Mouse (Mus musculus): ENCODE results near the gene Slc17a4.

The Slc17a4 gene

DNA sequence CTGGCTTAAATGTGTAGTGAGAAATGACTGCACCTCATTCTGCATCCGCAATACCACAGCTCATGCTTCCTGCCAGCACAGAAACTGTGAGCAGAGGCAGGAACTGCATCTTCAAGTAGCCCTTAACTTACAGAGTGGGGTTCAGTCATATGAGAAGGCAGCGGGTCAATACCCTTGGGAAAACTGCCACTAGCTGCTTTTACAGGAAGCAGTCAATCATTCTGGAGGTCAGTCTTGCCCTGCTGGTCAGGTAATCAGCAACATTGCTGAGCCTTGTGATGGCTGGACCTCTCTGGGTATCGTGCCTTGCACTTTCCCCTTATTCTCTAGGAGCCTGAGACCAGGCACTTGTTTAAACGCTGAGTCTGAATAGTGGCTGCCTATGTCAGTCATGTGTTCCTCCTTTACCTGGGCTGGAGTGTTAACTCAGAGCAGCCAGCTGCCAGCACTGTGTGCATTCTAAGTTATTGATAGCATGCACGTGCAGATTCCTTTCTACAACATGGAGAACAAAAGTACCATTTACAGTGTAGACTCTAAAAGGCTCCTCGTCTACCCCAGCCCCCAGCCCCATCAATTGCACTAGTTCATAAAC lies 25.7 kb downstream of the Slc17a4 start:
- DNase-seq, result no peak

DNA sequence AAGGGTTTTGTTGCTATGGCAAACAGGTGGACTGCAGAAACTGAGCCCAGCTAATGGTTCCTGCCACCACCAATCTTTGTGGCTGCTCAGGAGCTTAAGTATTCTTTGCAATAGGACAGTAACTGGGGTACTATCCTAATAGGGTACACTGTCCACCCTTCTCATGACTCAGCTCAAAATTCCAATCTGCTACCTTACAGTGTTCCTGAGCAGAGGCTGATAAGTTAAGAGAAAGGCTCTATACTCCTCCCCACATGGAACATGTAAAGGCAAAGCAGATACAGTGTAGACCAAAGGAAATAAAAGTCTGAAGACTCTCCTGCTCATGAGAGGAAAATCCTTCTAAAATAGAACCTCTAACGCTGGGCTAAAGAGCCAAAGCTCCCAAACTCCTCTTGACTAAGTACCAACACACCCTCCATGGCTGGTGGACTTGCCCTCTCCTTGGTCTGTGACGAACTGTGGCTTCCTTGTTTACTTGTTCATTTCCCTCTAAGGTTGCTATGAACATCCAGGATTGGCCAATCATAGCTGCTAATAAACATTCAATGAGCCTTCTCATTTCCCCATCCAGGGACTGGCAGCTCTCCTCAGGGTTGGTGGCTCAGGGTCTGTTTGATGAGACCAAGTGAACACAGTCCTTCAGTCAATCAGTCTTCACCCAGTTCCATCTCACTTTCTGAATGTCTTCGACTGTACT lies 27.6 kb downstream of the Slc17a4 start:
- DNase-seq, result no peak

DNA sequence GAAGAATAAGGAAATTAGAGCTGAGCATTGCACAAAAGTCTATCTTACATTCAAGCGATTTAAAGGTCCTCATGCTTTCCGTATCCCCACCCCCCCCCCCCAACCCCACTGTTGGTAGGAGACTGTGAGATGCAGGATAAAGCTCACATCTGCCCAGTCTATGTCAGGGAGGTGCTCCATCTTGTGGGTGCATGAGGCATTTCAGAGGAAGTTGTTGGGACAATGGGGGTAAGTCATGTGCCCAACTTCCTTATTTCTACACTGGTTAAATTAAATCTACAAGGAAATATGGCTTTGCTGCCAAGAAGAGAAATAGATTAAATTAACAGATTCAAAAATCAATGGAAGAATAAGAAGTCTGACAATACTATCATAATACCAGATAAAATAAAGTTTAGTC lies 29.3 kb downstream of the Slc17a4 start:
- no peak for DNase-seq

DNA sequence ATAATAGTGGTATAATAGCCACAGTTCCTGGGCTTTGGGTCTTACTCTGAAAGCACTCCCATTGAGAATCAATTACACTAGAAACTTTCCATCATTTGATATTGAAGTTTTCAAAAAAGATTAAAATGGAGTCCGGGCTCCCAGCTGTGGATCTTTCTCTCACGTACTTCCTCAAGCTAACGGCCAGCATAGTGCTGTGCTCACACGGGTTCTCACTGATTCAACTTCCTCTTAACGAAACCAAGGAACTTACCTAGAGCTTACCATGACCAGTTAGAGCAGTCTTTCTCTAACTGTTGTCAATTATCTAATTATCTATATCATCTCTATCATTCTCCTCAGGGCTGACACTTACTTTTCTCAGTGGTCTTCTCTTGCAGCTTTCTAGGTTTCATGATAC lies 35.2 kb downstream of the Slc17a4 start:
- DNase-seq, result no peak

DNA sequence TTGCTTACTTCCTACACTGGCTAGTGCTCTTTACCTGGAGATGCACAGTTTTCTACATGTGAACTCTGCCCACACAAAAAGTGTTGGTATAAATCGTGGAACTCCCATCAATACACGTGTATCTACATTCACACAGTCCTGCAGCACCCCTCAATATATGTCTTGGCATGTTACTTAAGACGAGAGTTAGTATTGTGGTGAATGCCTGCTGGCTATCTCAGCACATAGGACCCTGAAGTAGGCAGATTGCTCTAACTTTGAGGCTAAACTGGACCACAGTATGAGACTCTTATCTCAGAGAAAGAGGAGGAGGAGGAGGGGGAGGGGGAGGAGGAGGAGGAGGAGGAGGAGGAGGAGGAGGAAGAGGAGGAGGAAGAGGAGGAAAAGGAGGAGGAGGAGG lies 35.7 kb downstream of the Slc17a4 start:
- no peak for DNase-seq

DNA sequence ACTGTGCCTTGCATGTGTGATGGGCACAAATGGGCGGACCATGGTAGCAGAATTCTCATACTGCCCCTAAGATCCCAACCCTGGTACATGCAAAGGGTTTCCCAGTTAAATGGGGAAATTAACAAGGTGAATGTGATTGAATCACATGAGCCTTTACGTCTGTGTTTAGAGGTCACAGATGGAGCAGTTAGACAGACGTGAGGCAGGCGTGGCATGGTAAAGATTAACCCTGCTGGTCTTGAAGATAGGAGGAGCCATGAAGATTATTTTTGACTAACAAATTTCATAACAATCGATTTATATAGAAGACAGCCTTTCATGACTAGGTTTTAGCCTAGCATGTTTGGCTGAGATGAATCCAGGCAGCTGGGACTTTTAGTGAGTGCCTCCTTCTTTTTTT lies 41.7 kb downstream of the Slc17a4 start:
- DNase-seq, result no peak

DNA sequence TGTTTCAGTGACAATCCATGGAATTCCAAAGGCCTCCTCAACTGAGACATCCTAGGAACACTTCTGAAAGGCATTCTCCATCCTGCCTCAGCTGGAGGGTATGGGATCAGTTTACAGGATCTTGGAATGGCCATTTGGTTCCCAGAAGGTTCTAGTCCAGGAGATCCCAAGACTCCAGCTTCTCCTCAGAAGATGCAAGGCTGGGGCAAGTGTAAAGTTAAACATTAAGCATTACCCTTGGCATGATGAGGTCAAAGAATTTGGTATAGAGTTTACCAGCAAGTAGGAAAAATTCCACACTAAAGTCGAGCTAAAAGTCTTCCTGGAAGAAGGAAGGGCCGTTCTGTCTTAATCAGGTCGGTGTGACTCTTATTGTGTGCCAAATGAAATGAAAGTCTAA lies 44.8 kb downstream of the Slc17a4 start:
- DNase-seq, result no peak

DNA sequence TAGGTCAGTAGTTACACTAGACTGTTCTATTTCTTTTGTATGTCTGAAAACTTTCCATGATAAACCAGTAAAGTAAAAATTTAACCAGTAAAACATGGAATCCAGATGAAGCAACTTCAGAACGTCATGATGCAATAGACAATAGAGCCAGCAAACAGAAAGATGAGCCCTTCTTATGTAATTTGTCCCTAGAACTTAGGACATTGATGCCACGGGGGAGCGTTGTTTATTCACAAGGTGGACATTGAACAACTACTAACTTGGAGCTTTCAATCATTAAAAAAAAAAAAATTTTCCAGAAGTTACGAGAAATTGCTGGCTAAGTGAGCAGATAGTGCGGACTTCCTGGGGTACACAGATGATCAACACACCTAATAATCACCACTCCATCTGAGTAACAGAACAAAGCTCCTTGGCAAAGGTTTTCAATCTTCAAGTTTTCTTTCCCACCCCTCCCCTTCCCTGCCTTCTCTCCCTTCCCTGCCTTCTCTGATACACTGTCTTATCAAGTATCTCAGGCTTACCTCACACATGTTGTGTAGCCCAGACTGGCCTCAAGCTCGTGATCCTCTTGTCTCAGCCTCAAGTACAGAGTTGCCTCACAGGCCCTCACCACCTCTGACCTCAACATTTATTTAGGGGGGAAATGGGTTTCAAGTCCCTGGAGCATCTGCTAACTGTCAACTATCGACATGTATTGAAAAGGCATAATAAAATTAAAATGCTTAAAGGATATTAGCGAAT lies 45.8 kb downstream of the Slc17a4 start:
- DNase-seq, result no peak

DNA sequence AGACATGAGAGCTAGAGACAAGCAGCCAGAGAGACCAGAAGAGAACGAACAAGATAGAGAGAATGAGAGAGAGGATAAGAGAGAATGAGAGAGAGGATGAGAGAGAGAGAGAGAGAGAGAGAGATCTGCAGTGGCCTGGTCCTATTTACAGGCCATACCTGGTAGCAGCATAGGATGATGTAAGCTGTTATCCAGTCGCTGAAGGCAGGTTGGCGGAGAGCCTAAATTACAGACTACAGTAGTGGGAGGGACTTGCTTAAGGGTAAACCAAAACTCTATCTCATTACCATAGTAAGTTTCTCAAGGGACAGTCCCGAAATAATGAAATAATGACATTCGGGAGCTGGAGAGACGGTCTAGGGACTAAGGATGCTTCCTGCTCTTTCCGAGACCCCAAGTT lies 47.4 kb downstream of the Slc17a4 start, which contains the start of gene Slc17a1:
Gene Slc17a1, plus strand, starts transcription at position 346 of the 400 bp plus-strand sequence.
- no peak for DNase-seq

DNA sequence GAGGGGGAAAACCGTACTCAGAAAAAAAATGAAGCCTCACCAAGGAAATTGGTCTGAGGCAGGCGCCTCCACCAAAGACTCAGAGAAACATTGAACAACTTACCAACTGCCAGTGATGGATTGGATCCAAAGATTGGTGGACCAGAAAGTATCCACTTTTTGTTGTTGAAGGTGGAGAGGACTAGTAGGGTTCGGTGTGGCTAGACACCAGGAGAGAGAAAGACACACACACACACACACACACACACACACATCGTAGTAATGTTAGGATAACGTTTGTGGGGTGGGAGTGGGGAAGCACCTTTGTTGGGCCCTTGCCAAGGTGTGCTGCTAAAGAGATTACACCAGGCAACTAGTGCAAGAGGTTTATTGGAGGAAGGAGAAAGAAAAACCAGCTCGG lies 47.8 kb downstream of the Slc17a4 start:
- no peak for DNase-seq

DNA sequence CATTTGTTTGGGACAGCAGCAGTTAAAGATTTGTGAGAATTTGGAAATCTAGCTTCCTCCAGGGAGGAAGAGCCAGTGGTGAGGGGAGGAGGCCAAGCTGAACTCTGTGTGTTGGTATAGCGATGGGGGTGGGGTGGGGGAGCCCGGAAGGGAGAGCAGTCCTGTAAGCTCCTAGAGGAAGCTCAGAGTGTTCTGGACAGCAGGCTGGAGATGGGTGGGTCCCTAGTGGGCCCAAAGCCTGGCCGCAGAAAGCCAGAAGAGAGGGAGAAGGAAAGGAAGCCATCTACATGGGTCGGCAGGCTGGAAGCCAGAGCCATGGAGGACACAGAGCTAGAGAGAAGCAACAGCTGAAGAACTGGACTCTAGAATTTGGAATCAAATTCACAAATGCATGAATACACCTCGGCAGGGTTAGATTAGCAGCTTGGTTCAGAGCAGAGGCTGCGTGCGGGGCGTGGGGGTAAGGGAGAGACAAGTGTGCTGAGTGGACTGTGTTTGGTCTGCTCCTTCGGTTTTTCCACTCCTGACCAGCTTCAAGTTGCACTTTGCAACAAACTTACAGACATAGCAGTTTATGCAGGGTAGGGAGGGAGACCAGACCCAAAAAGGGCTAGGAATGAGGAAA lies 48.6 kb downstream of the Slc17a4 start:
- no peak for DNase-seq

DNA sequence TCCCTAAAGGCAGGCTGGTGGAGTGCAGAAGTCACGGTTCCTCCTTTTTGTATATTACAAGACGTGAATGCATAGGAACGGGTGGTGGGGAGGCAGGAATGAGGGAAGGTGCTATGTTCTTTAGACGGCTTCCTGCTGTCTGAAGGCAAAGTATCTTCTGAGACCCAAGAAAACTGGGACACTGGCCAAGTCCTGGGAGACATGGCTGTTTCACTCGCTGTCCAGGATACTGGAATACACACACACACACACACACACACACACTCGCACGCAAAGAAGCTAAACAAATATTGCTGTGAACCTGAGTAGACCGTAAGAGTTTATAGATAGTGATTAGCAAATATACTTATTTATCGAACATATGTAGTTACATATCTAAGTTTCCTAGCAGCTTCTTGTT lies 50.1 kb downstream of the Slc17a4 start:
- DNase-seq, result no peak

DNA sequence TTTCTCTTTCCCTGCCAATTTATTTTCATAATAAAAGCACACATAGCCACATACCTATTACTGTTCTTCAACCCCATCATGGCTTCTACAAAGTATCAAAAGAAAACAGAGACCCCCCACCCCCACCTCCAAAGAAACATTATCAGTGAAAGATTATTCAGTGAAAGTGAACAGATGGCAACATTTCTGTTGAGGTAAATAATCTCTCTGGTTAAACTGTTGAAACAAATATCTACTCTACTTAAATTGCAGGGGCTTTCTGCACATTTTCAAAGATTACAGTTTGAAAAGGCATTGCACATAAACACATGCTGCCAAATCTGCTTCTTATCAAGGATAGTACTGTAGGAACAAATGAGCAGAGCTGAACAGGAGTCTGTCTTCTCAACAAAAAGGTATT lies 53.0 kb downstream of the Slc17a4 start:
- no peak for DNase-seq

DNA sequence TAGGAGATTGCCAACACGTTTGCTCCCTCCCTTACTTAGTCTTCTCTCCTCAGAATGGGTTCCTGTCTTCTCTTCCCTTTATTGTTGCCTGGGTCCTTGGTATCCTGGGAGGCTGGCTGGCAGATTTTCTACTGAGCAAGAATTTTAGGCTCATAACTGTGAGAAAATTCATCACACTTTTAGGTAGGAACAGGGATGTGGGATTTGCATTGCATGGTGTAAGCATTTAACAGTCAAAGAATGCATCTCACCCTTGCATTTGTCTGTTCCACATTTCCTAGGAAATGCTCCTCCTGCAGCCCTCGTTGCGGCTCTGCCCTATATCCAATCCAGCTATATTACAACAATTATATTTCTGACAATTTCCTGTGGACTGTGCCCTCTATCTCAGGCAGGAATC lies 58.4 kb downstream of the Slc17a4 start:
- no peak for DNase-seq

DNA sequence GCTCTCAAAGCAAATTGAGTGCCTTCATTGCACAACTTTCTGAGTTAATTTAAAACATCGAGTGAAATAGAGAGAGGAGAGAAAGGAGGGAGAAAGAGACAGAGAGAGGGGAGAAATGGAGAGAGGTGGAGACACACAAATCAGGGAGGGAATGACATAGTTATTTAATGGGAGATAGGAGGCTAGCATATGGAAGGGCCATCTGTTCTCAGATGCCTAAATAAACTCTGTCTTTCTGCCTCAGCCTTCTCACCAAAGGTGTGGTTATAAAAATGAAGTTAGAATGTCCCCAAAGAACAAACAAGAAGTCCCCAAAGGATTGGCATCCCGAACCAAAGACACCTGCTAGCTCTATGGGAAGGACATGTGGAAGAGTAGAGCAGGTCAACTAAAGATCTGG lies 65.5 kb downstream of the Slc17a4 start:
- no peak for DNase-seq
